Mouse (Mus musculus) forebrain, embryonic 14.5 days (tissue): ENCODE data around the gene Galk2. TPM values are rescaled to one million over a fixed set of nuclear protein-coding genes. Genes with fewer than 3 reads are reported as not detected.
A peak's percentile ranks its signal among the peaks of the same experiment; 100 is the strongest.

Source experiments
- ATAC-seq: fragments of 200-750 bp; cut with Nextera tagmentation; 2 replicates; pipeline ENCODE4 v1.8.0; 2017; ENCODE audit warnings: mild to moderate bottlenecking, moderate library complexity
- DNase-seq: peaks from one replicate; pipeline ENCODE4 v3.0.0-alpha.2; 2015; ENCODE audit warnings: low spot score
- H3K27ac ChIP-seq: fragments of 300-500 bp; sonication (generic); 2 replicates; pipeline ENCODE4 v1.5.1; 2014; ENCODE audit warnings: low read depth, mild to moderate bottlenecking, control low read depth, low read length, moderate library complexity
- H3K27me3 ChIP-seq: fragments of 300-500 bp; sonication (generic); replicated peaks from 2 replicates; pipeline ENCODE4 v1.6.1; 2014; ENCODE audit warnings: low read length, control low read depth, mixed read lengths; ENCODE audit not compliant: control insufficient read depth, insufficient read depth
- H3K36me3 ChIP-seq: fragments of 300-500 bp; sonication (generic); 2 replicates; pipeline ENCODE4 v1.6.1; 2014; ENCODE audit warnings: low read length, control low read depth; ENCODE audit not compliant: control insufficient read depth, insufficient read depth
- H3K4me1 ChIP-seq: fragments of 300-500 bp; sonication (generic); 2 replicates; pipeline ENCODE4 v1.6.1; 2014; ENCODE audit warnings: antibody characterized with exemption, low read length, control low read depth; ENCODE audit not compliant: control insufficient read depth, insufficient read depth
- H3K4me2 ChIP-seq: fragments of 300-500 bp; sonication (generic); 2 replicates; pipeline ENCODE4 v1.6.1; 2014; ENCODE audit warnings: mild to moderate bottlenecking, control low read depth, low read length
- H3K4me3 ChIP-seq: fragments of 300-500 bp; sonication (generic); 2 replicates; pipeline ENCODE4 v1.5.1; 2014; ENCODE audit warnings: low read depth, low read length, control low read depth
- H3K9ac ChIP-seq: fragments of 300-500 bp; sonication (generic); 2 replicates; pipeline ENCODE4 v1.6.1; 2014; ENCODE audit warnings: mild to moderate bottlenecking, low read length, control low read depth, moderate library complexity
- H3K9me3 ChIP-seq: fragments of 300-500 bp; sonication (generic); replicated peaks from 2 replicates; pipeline ENCODE4 v1.6.1; 2016; ENCODE audit warnings: low read length, control low read depth, mixed read lengths; ENCODE audit not compliant: control insufficient read depth
- WGBS: fragments of 180-500 bp; shearing (Covaris S2); extraction: QIAGEN DNeasy Blood & Tissue Kit; methylation state at CpG from one replicate; pipeline ENCODE4 v1.1.7; 2014; 5-methylcytosine and 5-hydroxymethylcytosine counted together
- polyA plus RNA-seq: library from polyadenylated mRNA; unstranded; fragments of >200 nt; fragmentation: Nextera tagmentation; extraction: Ambion mirVana; gene quantifications from 2 replicates; pipeline ENCODE4 v1.2.1, GENCODE M21; 2014

Gene Galk2
- polyA plus RNA-seq = 29.8 and 32.8 TPM in 2 replicates

- H3K4me2 ChIP-seq = peak within 1 kb of the TSS; percentile 76
- H3K4me1 ChIP-seq = peaks cover 11% of the 10 kb centered on the region
- H3K9ac ChIP-seq = peak within 1 kb of the TSS; percentile 98
- peak within 1 kb of the TSS; percentile 82 for H3K27ac ChIP-seq
- WGBS = under 1% methylated on average over 44 of the region's 54 CpGs
- no peaks in the 10 kb centered on the region for H3K27me3 ChIP-seq
- ATAC-seq (peak; percentile 99), DNase-seq (peak; percentile 98)
- peak within 1 kb of the TSS; percentile 100 for H3K4me3 ChIP-seq
- H3K36me3 ChIP-seq = no peaks in the 10 kb centered on the region
- H3K9me3 ChIP-seq = no peaks in the 10 kb centered on the region
Measured at GRCm38 (mm10) chr2:125858521-125859280, at the start of gene Galk2, which contains the start of gene Cops2. Galk2 (plus strand) TSS chr2:125859109. Cops2 (minus strand) TSS chr2:125859139.

- Histone ChIP-seq H3K36me3 (no peaks in the 10 kb centered on the region), H3K27me3 (no peaks in the 10 kb centered on the region), H3K9me3 (no peaks in the 10 kb centered on the region), H3K4me3 (no peak overlapping the region), H3K4me2 (no peak overlapping the region), H3K4me1 (no peaks in the 10 kb centered on the region), H3K27ac (no peak overlapping the region), H3K9ac (no peak overlapping the region)
- ATAC-seq (no peak), DNase-seq (no peak)
- WGBS = 54% methylated on average over 7 of the region's 7 CpGs
Measured at GRCm38 (mm10) chr2:125809551-125809950, 49.4 kb upstream of the Galk2 start.

- Histone ChIP-seq H3K4me2 (no peak overlapping the region), H3K36me3 (no peaks in the 10 kb centered on the region), H3K9ac (no peak overlapping the region), H3K27ac (no peak overlapping the region), H3K4me3 (no peak overlapping the region), H3K4me1 (no peaks in the 10 kb centered on the region), H3K9me3 (no peaks in the 10 kb centered on the region), H3K27me3 (no peaks in the 10 kb centered on the region)
- WGBS = 93% methylated on average over 2 of the region's 2 CpGs
- no peak for DNase-seq
- ATAC-seq = no peak
Measured at GRCm38 (mm10) chr2:125811332-125811731, 47.6 kb upstream of the Galk2 start.

- WGBS = 78% methylated on average over 9 of the region's 9 CpGs
- ATAC-seq (no peak), DNase-seq (no peak)
- Histone ChIP-seq H3K36me3 (no peaks in the 10 kb centered on the region), H3K27ac (no peak overlapping the region), H3K4me3 (no peak overlapping the region), H3K4me2 (no peak overlapping the region), H3K27me3 (no peaks in the 10 kb centered on the region), H3K9ac (no peak overlapping the region), H3K4me1 (no peaks in the 10 kb centered on the region), H3K9me3 (no peaks in the 10 kb centered on the region)
Measured at GRCm38 (mm10) chr2:125813972-125814595, 44.8 kb upstream of the Galk2 start.

GRCm38 (mm10) chr2:125820397-125820796 lies 38.5 kb upstream of the Galk2 start:
- Histone ChIP-seq H3K4me2 (no peak overlapping the region), H3K4me3 (no peak overlapping the region), H3K36me3 (no peaks in the 10 kb centered on the region), H3K27ac (no peak overlapping the region), H3K27me3 (no peaks in the 10 kb centered on the region), H3K9me3 (no peaks in the 10 kb centered on the region), H3K4me1 (no peaks in the 10 kb centered on the region), H3K9ac (no peak overlapping the region)
- ATAC-seq (no peak), DNase-seq (no peak)
- 86% methylated on average over 4 of the region's 4 CpGs for WGBS

GRCm38 (mm10) chr2:125826201-125826600 lies 32.7 kb upstream of the Galk2 start:
- Histone ChIP-seq H3K4me1 (no peaks in the 10 kb centered on the region), H3K9me3 (no peaks in the 10 kb centered on the region), H3K27me3 (no peaks in the 10 kb centered on the region), H3K4me3 (no peak overlapping the region), H3K36me3 (peaks cover 15% of the 10 kb centered on the region), H3K27ac (no peak overlapping the region), H3K9ac (no peak overlapping the region), H3K4me2 (no peak overlapping the region)
- 20% methylated on average over 4 of the region's 4 CpGs for WGBS
- DNase-seq (no peak), ATAC-seq (no peak)

GRCm38 (mm10) chr2:125827898-125828297 lies 31.0 kb upstream of the Galk2 start:
- Histone ChIP-seq H3K27me3 (no peaks in the 10 kb centered on the region), H3K4me2 (no peak overlapping the region), H3K4me1 (no peaks in the 10 kb centered on the region), H3K9me3 (no peaks in the 10 kb centered on the region), H3K4me3 (no peak overlapping the region), H3K36me3 (peaks cover 31% of the 10 kb centered on the region), H3K9ac (no peak overlapping the region), H3K27ac (no peak overlapping the region)
- ATAC-seq (no peak), DNase-seq (no peak)
- 87% methylated on average over 4 of the region's 4 CpGs for WGBS

GRCm38 (mm10) chr2:125829924-125830323 lies 29.0 kb upstream of the Galk2 start:
- H3K36me3 ChIP-seq = peaks cover 50% of the 10 kb centered on the region
- no peaks in the 10 kb centered on the region for H3K9me3 ChIP-seq
- no peak for ATAC-seq
- no peaks in the 10 kb centered on the region for H3K4me1 ChIP-seq
- DNase-seq = no peak
- H3K4me3 ChIP-seq = no peak overlapping the region
- no peaks in the 10 kb centered on the region for H3K27me3 ChIP-seq
- no peak overlapping the region for H3K27ac ChIP-seq
- H3K9ac ChIP-seq = no peak overlapping the region
- WGBS = 97% methylated on average over 2 of the region's 2 CpGs
- no peak overlapping the region for H3K4me2 ChIP-seq

- Histone ChIP-seq H3K9ac (no peak overlapping the region), H3K27ac (no peak overlapping the region), H3K4me1 (no peaks in the 10 kb centered on the region), H3K36me3 (peaks cover 73% of the 10 kb centered on the region), H3K4me3 (no peak overlapping the region), H3K27me3 (no peaks in the 10 kb centered on the region), H3K9me3 (no peaks in the 10 kb centered on the region), H3K4me2 (no peak overlapping the region)
- DNase-seq (no peak), ATAC-seq (no peak)
- 92% methylated on average over 7 of the region's 7 CpGs for WGBS
Measured at GRCm38 (mm10) chr2:125838091-125838490, 20.8 kb upstream of the Galk2 start.
